Mouse (Mus musculus) brown adipose tissue, adult 24 weeks (tissue): Measurements from ENCODE around the gene Gtf3c3. TPM values are rescaled to one million over a fixed set of nuclear protein-coding genes. Genes with fewer than 3 reads are reported as not detected.

Experiments
- H3K27ac ChIP-seq: fragments of 200-500 bp; replicated peaks from 2 replicates; pipeline ENCODE4 v1.5.1; 2012; ENCODE audit warnings: low read depth, mild to moderate bottlenecking, low read length
- H3K4me1 ChIP-seq: fragments of 200-500 bp; 2 replicates; pipeline ENCODE4 v1.6.1; 2012; ENCODE audit warnings: low read length, mixed read lengths; ENCODE audit not compliant: control insufficient read depth, insufficient read depth, insufficient read length
- H3K4me3 ChIP-seq: fragments of 200-500 bp; 2 replicates; pipeline ENCODE4 v1.5.1; 2012; ENCODE audit warnings: low read depth, mild to moderate bottlenecking, low read length, moderate library complexity; ENCODE audit not compliant: insufficient read depth
- polyA plus RNA-seq: library from polyadenylated mRNA; stranded (reverse); fragments of >200 nt; gene quantifications from 2 replicates; pipeline ENCODE4 v1.2.4, GENCODE M21; 2012; ENCODE audit not compliant: missing spikeins, insufficient read depth, insufficient read length

Gene Gtf3c3
- polyA plus RNA-seq = 12.3 and 13.8 TPM in 2 replicates

DNA sequence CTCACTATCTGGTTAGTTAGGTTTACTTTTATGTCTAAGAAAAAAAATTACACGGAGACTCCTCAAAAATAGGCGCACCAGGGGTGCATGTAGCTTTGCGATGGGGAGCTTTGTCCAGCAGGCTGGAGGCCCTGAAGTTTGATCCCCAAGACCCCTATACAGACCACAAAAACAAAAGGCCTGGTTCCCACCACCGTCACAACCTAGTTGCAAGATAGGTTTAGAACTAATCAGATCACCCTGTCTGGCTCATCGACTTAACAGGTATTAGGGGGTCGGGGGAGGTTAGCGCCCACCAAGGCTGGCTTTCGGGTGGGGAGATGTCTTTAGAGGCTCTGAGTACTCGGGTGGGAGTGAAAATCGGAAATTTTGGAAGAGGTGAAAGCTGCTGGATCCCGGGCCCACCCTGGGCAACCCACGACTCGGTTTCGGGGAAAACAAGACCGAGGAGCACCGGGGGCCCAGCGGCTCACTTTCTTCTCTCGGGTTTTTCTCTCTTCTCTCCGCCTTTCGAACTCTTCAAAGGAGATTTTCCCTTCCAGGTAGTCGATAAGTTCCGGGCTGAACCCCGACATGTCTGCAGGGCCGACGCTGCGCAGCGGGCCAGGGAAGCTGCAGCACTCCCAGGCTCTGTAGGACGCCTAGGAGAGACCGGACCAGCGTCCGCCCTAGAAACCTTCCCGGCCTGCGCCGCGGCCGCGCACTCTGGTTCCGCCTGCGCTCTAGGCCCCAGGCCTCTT is at the start of gene Gtf3c3:
TSS of gene Gtf3c3 (minus strand) at position 632 of the 740 bp plus-strand sequence.
- H3K27ac ChIP-seq = no peak within 1 kb of the TSS
- H3K4me1 ChIP-seq = peaks cover 4% of the 10 kb centered on the region
- peak within 1 kb of the TSS; percentile 98 for H3K4me3 ChIP-seq

DNA sequence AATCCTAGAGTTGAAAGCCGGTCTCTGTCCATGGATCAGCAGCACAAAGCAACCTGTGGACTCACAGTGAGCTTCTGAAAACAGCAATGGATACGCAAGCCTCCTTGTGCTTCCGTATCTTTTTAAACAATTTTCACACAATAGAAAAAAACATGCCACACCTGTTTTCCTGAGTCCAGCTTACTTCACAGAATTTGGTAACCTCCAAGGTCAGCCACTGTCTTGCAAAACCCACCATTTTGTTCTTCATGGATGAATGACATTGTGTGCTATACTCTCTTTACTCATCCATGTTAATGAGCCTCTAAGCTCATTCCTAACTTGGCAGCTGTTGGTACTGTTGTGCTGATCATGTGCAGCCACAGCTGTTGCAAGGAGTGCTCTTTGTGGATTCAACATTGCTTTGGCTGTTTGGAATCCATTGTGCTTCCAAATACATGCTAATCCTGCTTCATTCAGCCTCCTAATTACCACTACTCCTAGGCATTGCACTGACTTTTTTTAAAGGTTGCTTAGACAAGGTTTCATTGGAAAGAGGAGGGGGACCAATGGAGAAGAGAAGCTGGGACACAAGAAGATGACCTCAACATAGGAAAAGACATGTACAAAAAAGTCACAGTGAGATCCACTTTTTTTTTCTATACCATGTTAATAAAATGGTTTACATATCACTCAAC is 46.1 kb upstream of the Gtf3c3 start:
- Histone ChIP-seq H3K27ac (no peak overlapping the region), H3K4me1 (no peaks in the 10 kb centered on the region), H3K4me3 (no peak overlapping the region)

- H3K4me3 ChIP-seq = no peak overlapping the region
- no peak overlapping the region for H3K27ac ChIP-seq
- H3K4me1 ChIP-seq = no peaks in the 10 kb centered on the region
Measured at GRCm38 (mm10) chr1:54480491-54480890, 41.7 kb upstream of the Gtf3c3 start.

DNA sequence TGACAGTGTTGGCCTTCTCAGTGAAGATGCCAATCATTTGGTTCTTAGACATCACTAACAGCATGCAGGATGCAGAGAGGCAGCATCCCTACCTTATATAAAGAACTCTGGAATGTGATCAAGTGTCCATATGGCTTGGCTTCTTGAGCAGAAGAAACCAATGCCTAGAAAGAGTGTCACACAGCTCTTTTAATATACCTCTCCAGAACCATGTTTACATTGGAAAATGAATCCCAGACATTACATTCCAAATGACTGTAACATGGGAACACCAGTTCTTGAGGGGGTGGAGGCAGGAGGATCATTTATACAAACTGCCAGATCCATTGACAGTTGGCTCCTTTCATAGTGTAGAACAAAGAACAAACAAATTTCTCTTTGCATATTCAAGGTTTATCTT is 29.9 kb upstream of the Gtf3c3 start:
- no peak overlapping the region for H3K4me3 ChIP-seq
- H3K27ac ChIP-seq = no peak overlapping the region
- no peaks in the 10 kb centered on the region for H3K4me1 ChIP-seq

GRCm38 (mm10) chr1:54467366-54467765 is 28.6 kb upstream of the Gtf3c3 start:
- H3K4me1 ChIP-seq = no peaks in the 10 kb centered on the region
- no peak overlapping the region for H3K27ac ChIP-seq
- H3K4me3 ChIP-seq = no peak overlapping the region

- H3K4me3 ChIP-seq = no peak overlapping the region
- H3K4me1 ChIP-seq = no peaks in the 10 kb centered on the region
- H3K27ac ChIP-seq = no peak overlapping the region
Measured at GRCm38 (mm10) chr1:54452116-54452515, 13.3 kb upstream of the Gtf3c3 start.

GRCm38 (mm10) chr1:54448833-54449232 is 10.1 kb upstream of the Gtf3c3 start:
- H3K4me1 ChIP-seq = no peaks in the 10 kb centered on the region

GRCm38 (mm10) chr1:54443641-54444040 is 4.9 kb upstream of the Gtf3c3 start:
- Histone ChIP-seq H3K27ac (no peak overlapping the region), H3K4me1 (no peaks in the 10 kb centered on the region), H3K4me3 (no peak overlapping the region)

More at GRCm38 (mm10) chr1:54448833-54449232, 10.1 kb upstream of the Gtf3c3 start:
- Histone ChIP-seq H3K4me3 (no peak overlapping the region), H3K27ac (no peak overlapping the region)

GRCm38 (mm10) chr1:54439080-54439476 is 307 bp upstream of the Gtf3c3 start:
- H3K4me3 ChIP-seq = peak overlapping the region; percentile 98
- peaks cover 4% of the 10 kb centered on the region for H3K4me1 ChIP-seq
- H3K27ac ChIP-seq = no peak overlapping the region

GRCm38 (mm10) chr1:54422195-54422750 is 16.5 kb downstream of the Gtf3c3 start:
- Histone ChIP-seq H3K4me3 (no peak overlapping the region), H3K4me1 (no peaks in the 10 kb centered on the region), H3K27ac (no peak overlapping the region)

- Histone ChIP-seq H3K4me1 (no peaks in the 10 kb centered on the region), H3K4me3 (no peak overlapping the region), H3K27ac (no peak overlapping the region)
Measured at GRCm38 (mm10) chr1:54421670-54422069, 17.1 kb downstream of the Gtf3c3 start.

DNA sequence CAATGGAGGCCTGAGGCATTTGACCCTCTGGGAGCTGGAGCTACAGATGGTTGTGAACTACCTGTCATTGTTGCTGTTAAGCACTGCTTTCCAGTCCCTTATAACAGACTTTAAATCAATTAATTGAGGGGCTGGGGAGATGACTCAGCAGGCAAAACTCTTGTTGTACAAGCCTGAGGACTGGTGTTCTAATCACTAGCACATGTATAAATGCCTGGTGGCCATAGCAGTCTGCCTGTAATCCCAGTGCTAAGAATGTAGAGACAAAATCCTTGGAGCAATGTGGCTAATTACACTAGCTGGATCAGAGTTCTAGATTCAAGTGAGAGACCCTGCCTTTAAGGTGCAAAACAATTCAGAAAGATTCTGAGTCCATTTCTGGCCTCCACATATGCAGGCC is 36.0 kb downstream of the Gtf3c3 start:
- Histone ChIP-seq H3K4me1 (no peaks in the 10 kb centered on the region), H3K27ac (no peak overlapping the region), H3K4me3 (no peak overlapping the region)

- Histone ChIP-seq H3K27ac (no peak overlapping the region), H3K4me3 (no peak overlapping the region), H3K4me1 (no peaks in the 10 kb centered on the region)
Measured at GRCm38 (mm10) chr1:54384221-54384620, 54.5 kb downstream of the Gtf3c3 start.

GRCm38 (mm10) chr1:54380978-54381914 is 57.5 kb downstream of the Gtf3c3 start:
- no peak overlapping the region for H3K27ac ChIP-seq

More at GRCm38 (mm10) chr1:54380978-54381914, 57.5 kb downstream of the Gtf3c3 start:
- H3K4me1 ChIP-seq = peaks cover 2% of the 10 kb centered on the region; the same call in 1 of the 2 replicates
- H3K4me3 ChIP-seq = no peak overlapping the region
